Mouse (Mus musculus): ENCODE results near the gene Txn1.

GRCm38 (mm10) chr4:57916201-57916661, 40.0 kb downstream of the Txn1 start, which contains the start of gene D630039A03Rik:
- TF ChIP-seq CTCF (IDR thresholded peaks at IDR 0.05; ENCODE audit: borderline replicate concordance, insufficient read depth, low read depth, low read length) = no peak
- no peak for TF ChIP-seq POLR2A (IDR thresholded peaks at IDR 0.05; ENCODE audit: borderline replicate concordance, insufficient read depth, low read length)

Data from cerebellum, adult 2 months (tissue).